Mouse (Mus musculus): ENCODE measurements around the gene Crim1.

Crim1 gene

DNA sequence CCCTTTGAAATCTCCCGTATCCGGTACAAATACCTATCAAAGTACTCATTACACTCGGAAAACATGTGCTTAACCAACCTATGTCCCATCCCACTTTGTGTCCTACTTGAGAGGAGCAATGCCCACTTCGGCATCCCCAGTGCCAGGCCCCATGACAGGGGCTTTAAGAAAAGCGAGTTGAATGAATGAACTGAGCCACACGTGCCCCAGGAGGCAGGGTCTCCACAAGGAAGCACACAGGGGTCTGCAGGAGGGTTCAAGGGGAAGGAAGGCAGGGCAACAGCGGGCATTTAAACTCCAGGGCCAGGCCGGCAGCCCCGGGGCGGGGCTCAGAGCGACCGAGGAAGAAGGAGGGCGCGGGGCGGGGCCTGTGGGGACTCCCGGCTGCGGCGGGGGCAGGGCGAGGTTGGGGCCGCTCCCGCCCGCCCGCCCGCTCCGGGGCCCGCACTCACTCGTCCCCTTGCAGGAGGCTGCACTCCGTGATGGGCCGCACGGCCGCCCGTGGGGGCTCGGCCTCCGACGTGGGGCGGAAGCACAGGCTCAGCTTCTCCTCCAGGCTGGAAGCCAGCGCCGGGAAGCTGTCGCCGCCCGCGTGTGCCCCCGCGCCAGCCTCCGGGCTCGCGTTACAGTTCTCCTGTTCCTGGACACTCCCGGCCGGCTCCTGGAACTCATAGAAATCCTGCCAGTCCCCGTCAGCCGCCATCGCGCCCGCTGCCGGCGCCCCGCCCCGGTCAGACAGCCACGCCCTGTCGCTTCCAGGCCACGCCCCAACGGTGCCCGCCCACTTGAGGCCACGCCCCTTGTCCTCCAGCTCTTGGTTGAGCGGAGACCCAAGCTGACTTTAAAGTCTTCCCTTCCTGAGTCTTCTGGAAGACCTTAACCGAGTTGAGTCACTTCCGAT, 217.6 kb downstream of the Crim1 start, which contains the start of gene Fez2:
TSS of gene Fez2 (minus strand) at position 772 of the 901 bp plus-strand sequence.
- in situ Hi-C loops (cut with MboI; ENCODE audit: low pct_unique_long_range_greater_than_20kb in 1 of 2, low sequenced_read_pairs in 2 of 2, unreplicated experiment in 1 of 2), result no loop called here

DNA sequence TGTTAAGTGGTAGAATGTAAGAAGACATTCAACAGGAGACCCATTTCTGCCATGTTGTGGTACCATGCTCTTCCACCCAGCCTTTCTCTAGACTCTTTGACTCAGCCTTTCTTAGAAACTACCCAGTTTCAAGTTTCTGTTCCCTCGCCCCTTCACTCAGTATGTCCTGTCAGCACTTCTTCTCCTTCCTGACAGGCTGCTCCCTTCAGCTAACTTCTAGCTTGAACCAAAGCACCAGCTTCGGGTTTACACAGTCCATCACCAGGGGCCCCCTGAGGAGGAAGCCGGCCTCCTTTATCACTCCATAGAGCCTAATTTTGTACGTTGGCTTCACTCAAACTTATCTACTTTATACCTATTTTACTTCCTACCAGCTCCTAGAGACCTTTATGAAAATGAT, 219.2 kb downstream of the Crim1 start:
- in situ Hi-C loops (cut with MboI; ENCODE audit: low pct_unique_long_range_greater_than_20kb in 1 of 2, low sequenced_read_pairs in 2 of 2, unreplicated experiment in 1 of 2), result no loop called here

DNA sequence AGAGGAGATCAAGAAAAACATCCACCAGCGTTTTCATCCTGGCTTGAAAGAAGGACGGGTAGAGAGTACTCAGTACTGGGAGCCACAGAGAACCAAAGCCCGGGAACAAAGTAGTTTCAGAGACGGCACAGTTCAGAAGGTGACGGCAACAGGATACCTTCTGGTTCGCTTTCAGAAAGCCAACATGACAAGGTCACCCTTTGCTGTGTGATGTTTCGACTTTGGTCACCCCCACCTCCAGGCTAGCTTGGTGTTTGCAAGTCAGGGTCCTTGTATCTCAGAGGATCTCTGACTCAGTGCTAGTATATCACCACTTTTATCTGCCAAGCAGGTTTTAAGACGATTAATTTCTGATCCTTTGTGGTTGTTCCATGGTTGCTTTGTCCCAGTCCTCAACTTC, 225.0 kb downstream of the Crim1 start:
- in situ Hi-C loops (cut with MboI; ENCODE audit: low pct_unique_long_range_greater_than_20kb in 1 of 2, low sequenced_read_pairs in 2 of 2, unreplicated experiment in 1 of 2), result loop anchor here in 1 of 2 experiments (25.0 kb wide), 1 partner anchor 388 kb away; no protein-coding TSS in a partner anchor
